Mouse (Mus musculus) intestine, embryonic 15.5 days (tissue): Measurements from ENCODE around the gene Magix. TPM values are rescaled to one million over a fixed set of nuclear protein-coding genes. Genes with fewer than 3 reads are reported as not detected.
"Not testable (repeated sequence)": the region's sequence is repeated elsewhere in the genome, so short reads cannot be mapped to it uniquely, and the experiment has no call there.

Experiments used
- ATAC-seq: fragments of 200-750 bp; cut with Nextera tagmentation; 2 replicates; pipeline ENCODE4 v1.8.0; 2017; ENCODE audit warnings: moderate TSS enrichment, moderate library complexity
- H3K27ac ChIP-seq: fragments of 300-500 bp; sonication (generic); 2 replicates; pipeline ENCODE4 v1.5.1; 2015; ENCODE audit warnings: mild to moderate bottlenecking, inconsistent platforms
- H3K27me3 ChIP-seq: fragments of 300-500 bp; sonication (generic); replicated peaks from 2 replicates; pipeline ENCODE4 v1.6.1; 2015; ENCODE audit warnings: inconsistent platforms
- H3K36me3 ChIP-seq: fragments of 300-500 bp; sonication (generic); 2 replicates; pipeline ENCODE4 v1.6.1; 2015; ENCODE audit warnings: inconsistent platforms
- H3K4me1 ChIP-seq: fragments of 300-500 bp; sonication (generic); replicated peaks from 2 replicates; pipeline ENCODE4 v1.6.1; 2015; ENCODE audit warnings: inconsistent platforms
- H3K4me2 ChIP-seq: fragments of 300-500 bp; sonication (generic); replicated peaks from 2 replicates; pipeline ENCODE4 v1.6.1; 2015; ENCODE audit warnings: mild to moderate bottlenecking, inconsistent platforms
- H3K4me3 ChIP-seq: fragments of 300-500 bp; sonication (generic); replicated peaks from 2 replicates; pipeline ENCODE4 v1.5.1; 2015; ENCODE audit warnings: inconsistent platforms
- H3K9ac ChIP-seq: fragments of 300-500 bp; sonication (generic); 2 replicates; pipeline ENCODE4 v1.6.1; 2015; ENCODE audit warnings: inconsistent platforms
- H3K9me3 ChIP-seq: fragments of 300-500 bp; sonication (generic); 2 replicates; pipeline ENCODE4 v1.6.1; 2016; ENCODE audit warnings: inconsistent platforms
- WGBS: fragments of 180-500 bp; shearing (Covaris S2); methylation state at CpG from one replicate; pipeline ENCODE4 v1.1.7; 2015; 5-methylcytosine and 5-hydroxymethylcytosine counted together
- polyA plus RNA-seq: library from polyadenylated mRNA; unstranded; fragments of >200 nt; fragmentation: Nextera tagmentation; extraction: Ambion mirVana; gene quantifications from 2 replicates; pipeline ENCODE4 v1.2.1, GENCODE M21; 2015

The Magix gene
- polyA plus RNA-seq, 1 experiment from 2014 or later: 0.57 TPM

- H3K9ac ChIP-seq: 0 out of 2 replicates have a peak overlapping the region, but pooled peaks have one; percentile 20
- not testable (repeated sequence) for H3K36me3 ChIP-seq, ATAC-seq, H3K4me1 ChIP-seq, H3K27ac ChIP-seq, H3K27me3 ChIP-seq, H3K9me3 ChIP-seq
- H3K4me2 ChIP-seq: peak overlapping the region; percentile 41
- 21% methylated on average over 6 of the region's 12 CpGs for WGBS
- H3K4me3 ChIP-seq: peak overlapping the region; percentile 30
Observed at GRCm38 (mm10) chrX:7713764-7714134, 32.7 kb upstream of the Magix start.

GRCm38 (mm10) chrX:7696954-7697381, 15.9 kb upstream of the Magix start, which contains the start of gene Gpkow:
Gpkow (plus strand) TSS chrX:7697131.
- 14% methylated on average over 33 of the region's 33 CpGs for WGBS
- peak within 1 kb of the TSS; percentile 52 for H3K4me3 ChIP-seq
- H3K36me3 ChIP-seq: no peaks in the 10 kb centered on the region
- H3K9ac ChIP-seq: peak within 1 kb of the TSS; percentile 50
- peak; percentile 96 for ATAC-seq
- no peaks in the 10 kb centered on the region for H3K9me3 ChIP-seq
- H3K27ac ChIP-seq: 0 out of 2 replicates have a peak within 1 kb of the TSS, but pooled peaks have one; percentile 22
- H3K27me3 ChIP-seq: no peaks in the 10 kb centered on the region
- H3K4me2 ChIP-seq: peak within 1 kb of the TSS; percentile 53
- H3K4me1 ChIP-seq: no peaks in the 10 kb centered on the region

- no peaks in the 10 kb centered on the region for H3K9me3 ChIP-seq
- H3K9ac ChIP-seq: no peak overlapping the region
- no peaks in the 10 kb centered on the region for H3K4me1 ChIP-seq
- H3K27ac ChIP-seq: no peak overlapping the region
- no peaks in the 10 kb centered on the region for H3K27me3 ChIP-seq
- peak overlapping the region; percentile 52; the same call in 1 of the 2 replicates for H3K4me3 ChIP-seq
- peak overlapping the region; percentile 39 for H3K4me2 ChIP-seq
- peak; percentile 46 for ATAC-seq
- H3K36me3 ChIP-seq: no peaks in the 10 kb centered on the region
- 38% methylated on average over 6 of the region's 6 CpGs for WGBS
Observed at GRCm38 (mm10) chrX:7696520-7696919, 15.5 kb upstream of the Magix start.

GRCm38 (mm10) chrX:7692862-7693261, 11.8 kb upstream of the Magix start:
- Histone ChIP-seq H3K36me3 (no peaks in the 10 kb centered on the region), H3K27ac (no peak overlapping the region), H3K27me3 (no peaks in the 10 kb centered on the region), H3K4me3 (no peak overlapping the region), H3K4me2 (no peak overlapping the region), H3K9me3 (no peaks in the 10 kb centered on the region), H3K9ac (no peak overlapping the region), H3K4me1 (no peaks in the 10 kb centered on the region)
- ATAC-seq: no peak
- WGBS: 37% methylated on average over 4 of the region's 4 CpGs

GRCm38 (mm10) chrX:7690486-7690885, 9.4 kb upstream of the Magix start:
- Histone ChIP-seq H3K4me2 (no peak overlapping the region), H3K36me3 (no peaks in the 10 kb centered on the region), H3K27me3 (no peaks in the 10 kb centered on the region), H3K4me3 (no peak overlapping the region), H3K9me3 (no peaks in the 10 kb centered on the region), H3K9ac (no peak overlapping the region), H3K4me1 (no peaks in the 10 kb centered on the region), H3K27ac (no peak overlapping the region)
- WGBS: 55% methylated on average over 3 of the region's 3 CpGs
- ATAC-seq: no peak

- no peak for ATAC-seq
- Histone ChIP-seq H3K4me3 (no peak overlapping the region), H3K36me3 (no peaks in the 10 kb centered on the region), H3K9me3 (no peaks in the 10 kb centered on the region), H3K4me2 (no peak overlapping the region), H3K27me3 (no peaks in the 10 kb centered on the region), H3K9ac (no peak overlapping the region), H3K27ac (no peak overlapping the region), H3K4me1 (no peaks in the 10 kb centered on the region)
- WGBS: 98% methylated on average over 2 of the region's 2 CpGs
Observed at GRCm38 (mm10) chrX:7688321-7688720, 7.3 kb upstream of the Magix start.

GRCm38 (mm10) chrX:7680057-7680412, 1.0 kb downstream of the Magix start:
- Histone ChIP-seq H3K9me3 (no peaks in the 10 kb centered on the region), H3K36me3 (no peaks in the 10 kb centered on the region), H3K9ac (0 out of 2 replicates have a peak overlapping the region, but pooled peaks have one; percentile 26), H3K4me1 (no peaks in the 10 kb centered on the region), H3K4me3 (peak overlapping the region; percentile 25), H3K27me3 (no peaks in the 10 kb centered on the region), H3K4me2 (peak overlapping the region; percentile 64), H3K27ac (no peak overlapping the region)
- no peak for ATAC-seq
- WGBS: 23% methylated on average over 12 of the region's 12 CpGs

- no peaks in the 10 kb centered on the region for H3K9me3 ChIP-seq
- no peaks in the 10 kb centered on the region for H3K36me3 ChIP-seq
- peak overlapping the region; percentile 25 for H3K4me3 ChIP-seq
- WGBS: 15% methylated on average over 27 of the region's 27 CpGs
- peak; percentile 96 for ATAC-seq
- peak overlapping the region; percentile 64 for H3K4me2 ChIP-seq
- H3K27ac ChIP-seq: no peak overlapping the region
- 0 out of 2 replicates have a peak overlapping the region, but pooled peaks have one; percentile 26 for H3K9ac ChIP-seq
- H3K4me1 ChIP-seq: no peaks in the 10 kb centered on the region
- no peaks in the 10 kb centered on the region for H3K27me3 ChIP-seq
Observed at GRCm38 (mm10) chrX:7679405-7680056, 1.5 kb downstream of the Magix start.

GRCm38 (mm10) chrX:7678986-7679385, 2.1 kb downstream of the Magix start:
- Histone ChIP-seq H3K4me3 (no peak overlapping the region), H3K27me3 (no peaks in the 10 kb centered on the region), H3K36me3 (no peaks in the 10 kb centered on the region), H3K9ac (no peak overlapping the region), H3K4me1 (no peaks in the 10 kb centered on the region), H3K27ac (no peak overlapping the region), H3K9me3 (no peaks in the 10 kb centered on the region), H3K4me2 (no peak overlapping the region)
- WGBS: 42% methylated on average over 3 of the region's 3 CpGs
- ATAC-seq: no peak

- Histone ChIP-seq H3K4me2 (peak overlapping the region; percentile 58), H3K36me3 (no peaks in the 10 kb centered on the region), H3K9me3 (no peaks in the 10 kb centered on the region), H3K27me3 (no peaks in the 10 kb centered on the region), H3K4me1 (no peaks in the 10 kb centered on the region), H3K9ac (peak overlapping the region; percentile 28), H3K27ac (peak overlapping the region; percentile 66), H3K4me3 (peak overlapping the region; percentile 28)
- 34% methylated on average over 10 of the region's 10 CpGs for WGBS
- peak; percentile 1; the same call in 1 of the 2 replicates for ATAC-seq
Observed at GRCm38 (mm10) chrX:7675001-7675380, 6.1 kb downstream of the Magix start.

GRCm38 (mm10) chrX:7674284-7675000, 6.6 kb downstream of the Magix start:
- Histone ChIP-seq H3K4me2 (peak overlapping the region; percentile 58), H3K27ac (peak overlapping the region; percentile 66), H3K27me3 (no peaks in the 10 kb centered on the region), H3K4me1 (no peaks in the 10 kb centered on the region), H3K9me3 (no peaks in the 10 kb centered on the region), H3K9ac (peak overlapping the region; percentile 28), H3K36me3 (no peaks in the 10 kb centered on the region), H3K4me3 (peak overlapping the region; percentile 28)
- WGBS: 27% methylated on average over 28 of the region's 28 CpGs
- peak; percentile 37 for ATAC-seq

GRCm38 (mm10) chrX:7673578-7674281, 7.3 kb downstream of the Magix start:
- Histone ChIP-seq H3K36me3 (no peaks in the 10 kb centered on the region), H3K4me1 (no peaks in the 10 kb centered on the region), H3K9me3 (no peaks in the 10 kb centered on the region), H3K9ac (0 out of 2 replicates have a peak overlapping the region, but pooled peaks have one; percentile 28), H3K4me3 (0 out of 2 replicates have a peak overlapping the region, but pooled peaks have one; percentile 28), H3K27ac (peak overlapping the region; percentile 66), H3K27me3 (no peaks in the 10 kb centered on the region), H3K4me2 (peak overlapping the region; percentile 58)
- ATAC-seq: peak; percentile 27
- WGBS: 33% methylated on average over 12 of the region's 12 CpGs
